Mouse (Mus musculus): Measurements from ENCODE around the gene Serpina3m. TPM values are rescaled to one million over a fixed set of nuclear protein-coding genes. Genes with fewer than 3 reads are reported as not detected.

Serpina3m gene
- polyA plus RNA-seq, 1 experiment from 2014 or later: not detected

DNA sequence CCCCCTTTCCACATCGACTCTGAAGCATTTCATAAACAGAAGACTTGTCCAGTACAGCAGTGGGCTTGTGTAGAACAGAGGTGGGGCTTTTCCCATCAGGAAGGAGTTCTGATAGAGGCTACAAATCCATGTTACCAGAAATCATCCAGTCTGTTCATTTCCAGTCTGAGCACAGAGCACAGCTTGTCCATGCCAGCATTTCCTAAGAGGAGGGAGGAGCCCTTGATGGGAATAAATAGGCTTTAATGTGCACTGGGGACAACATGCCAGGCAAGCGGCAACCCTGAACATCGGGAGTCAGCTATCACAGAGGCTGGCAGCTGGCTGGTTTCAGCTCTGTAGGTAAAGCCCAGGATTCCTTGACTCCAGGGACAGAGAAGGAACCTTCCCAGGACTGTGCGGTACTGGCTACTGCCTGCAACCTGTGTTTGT lies 68.2 kb downstream of the Serpina3m start, which contains the start of gene Serpina3n:
Gene Serpina3n, plus strand, starts transcription at position 276 of the 432 bp plus-strand sequence.
- H3K4me3 ChIP-seq: no peak within 1 kb of the TSS
- 59% methylated on average over 4 of the region's 4 CpGs for whole genome bisulfite sequencing
- H3K27ac ChIP-seq: no peak within 1 kb of the TSS
- H3K36me3 ChIP-seq: no peaks in the 10 kb centered on the region
- no peak within 1 kb of the TSS for H3K9ac ChIP-seq
- H3K4me1 ChIP-seq: no peaks in the 10 kb centered on the region
- H3K27me3 ChIP-seq: no peaks in the 10 kb centered on the region
- H3K4me2 ChIP-seq (replicated peaks): no peak within 1 kb of the TSS
- no peak for ATAC-seq (ENCODE audit: low FRiP score, low read depth)
- H3K9me3 ChIP-seq: no peaks in the 10 kb centered on the region

DNA sequence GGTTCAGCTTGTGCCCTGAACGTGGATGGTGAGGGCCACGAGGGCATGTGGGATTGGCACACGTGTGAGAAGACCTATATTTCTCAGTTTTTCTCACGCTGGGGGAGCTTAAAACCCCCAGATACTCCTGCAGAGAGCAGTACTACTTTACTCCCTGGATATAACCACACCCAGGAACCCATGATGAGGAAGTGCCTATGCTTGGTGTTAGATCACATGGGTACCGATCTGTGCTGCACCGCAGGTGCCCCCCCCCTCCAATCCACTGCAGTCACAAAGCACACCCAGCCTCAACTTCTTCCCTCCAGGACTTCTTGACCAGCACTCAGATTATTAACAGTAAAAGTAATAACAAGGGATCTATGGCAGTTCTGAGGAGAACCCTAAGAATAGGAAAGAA lies 74.2 kb downstream of the Serpina3m start:
- no peak overlapping the region for H3K4me3 ChIP-seq
- no peak overlapping the region for H3K27ac ChIP-seq
- no peak for ATAC-seq (ENCODE audit: low FRiP score, low read depth)
- no peaks in the 10 kb centered on the region for H3K9me3 ChIP-seq
- H3K4me2 ChIP-seq (replicated peaks): no peak overlapping the region
- no peak overlapping the region for H3K9ac ChIP-seq
- H3K4me1 ChIP-seq: peaks cover 6% of the 10 kb centered on the region; the same call in 1 of the 2 replicates
- WGBS: 86% methylated on average over 6 of the region's 6 CpGs
- no peaks in the 10 kb centered on the region for H3K27me3 ChIP-seq
- H3K36me3 ChIP-seq: no peaks in the 10 kb centered on the region

DNA sequence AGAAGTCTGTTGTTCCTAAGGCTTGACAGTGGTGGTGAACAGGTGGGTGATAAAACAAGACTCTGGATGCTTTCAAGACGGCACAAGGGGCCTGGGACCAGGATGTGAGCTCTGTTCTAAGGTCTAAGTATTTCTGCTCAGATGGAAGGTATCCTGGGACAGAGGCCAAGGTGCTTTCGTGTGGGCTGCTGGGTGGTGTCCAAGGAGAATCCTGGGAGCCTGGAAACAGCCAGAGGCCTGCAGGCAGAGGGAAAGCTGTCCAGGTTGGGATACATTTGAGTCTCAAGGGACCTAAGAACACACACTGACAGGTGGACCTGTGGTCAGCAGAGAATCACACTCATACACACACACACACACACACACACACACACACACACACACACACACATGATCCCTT lies 76.3 kb downstream of the Serpina3m start:
- no peaks in the 10 kb centered on the region for H3K36me3 ChIP-seq
- H3K27me3 ChIP-seq: no peaks in the 10 kb centered on the region
- no peak overlapping the region for H3K4me3 ChIP-seq
- no peaks in the 10 kb centered on the region for H3K9me3 ChIP-seq
- H3K4me1 ChIP-seq: peaks cover 6% of the 10 kb centered on the region; the same call in 1 of the 2 replicates
- H3K27ac ChIP-seq: no peak overlapping the region
- no peak for ATAC-seq (ENCODE audit: low FRiP score, low read depth)
- no peak overlapping the region for H3K4me2 ChIP-seq (replicated peaks)
- 51% methylated on average over 2 of the region's 2 CpGs for WGBS
- no peak overlapping the region for H3K9ac ChIP-seq

DNA sequence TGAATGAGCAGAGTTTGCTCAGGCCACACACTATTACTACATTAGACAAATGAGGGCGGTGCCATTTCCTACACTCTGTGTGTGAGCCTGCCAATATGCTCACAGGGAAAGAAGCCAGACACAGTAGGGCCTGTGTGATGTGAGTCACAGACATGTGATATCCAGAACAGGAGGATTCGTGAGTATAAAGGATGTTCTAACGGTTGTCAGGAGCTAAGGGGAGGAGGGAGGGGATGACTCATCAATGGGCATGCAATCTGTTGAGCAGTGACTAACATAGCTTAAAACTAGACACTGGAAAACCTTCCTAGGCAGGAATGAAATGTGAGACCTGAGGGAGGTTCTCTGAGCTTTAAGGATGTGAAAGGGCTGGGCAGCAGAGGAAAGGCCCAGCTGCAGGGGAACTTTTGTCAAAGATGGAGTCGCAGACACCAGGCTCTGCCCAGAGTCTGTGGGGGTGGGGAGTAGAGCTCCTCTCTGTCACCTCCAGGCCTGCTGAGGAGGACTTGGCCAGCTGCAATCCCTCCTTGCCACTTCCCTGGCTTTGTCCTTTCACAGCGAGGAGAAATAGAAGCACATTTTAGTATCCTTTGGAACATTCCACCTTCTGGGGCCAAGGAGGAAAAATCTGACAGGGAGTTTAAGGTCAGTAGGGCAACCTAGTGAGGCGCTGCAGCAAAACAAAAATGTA lies 77.5 kb downstream of the Serpina3m start:
- ATAC-seq (ENCODE audit: low FRiP score, low read depth): 0 out of 2 replicates have a peak, but pooled peaks have one; percentile 18
- Histone ChIP-seq H3K4me1 (peaks cover 6% of the 10 kb centered on the region; the same call in 1 of the 2 replicates), H3K9ac (peak overlapping the region; percentile 43; the same call in 1 of the 2 replicates), H3K9me3 (no peaks in the 10 kb centered on the region), H3K4me2 (replicated peaks) (no peak overlapping the region), H3K27ac (no peak overlapping the region; the same call in 1 of the 2 replicates), H3K36me3 (no peaks in the 10 kb centered on the region), H3K4me3 (no peak overlapping the region), H3K27me3 (no peaks in the 10 kb centered on the region; the same call in 1 of the 2 replicates)
- WGBS: 49% methylated on average over 6 of the region's 6 CpGs

DNA sequence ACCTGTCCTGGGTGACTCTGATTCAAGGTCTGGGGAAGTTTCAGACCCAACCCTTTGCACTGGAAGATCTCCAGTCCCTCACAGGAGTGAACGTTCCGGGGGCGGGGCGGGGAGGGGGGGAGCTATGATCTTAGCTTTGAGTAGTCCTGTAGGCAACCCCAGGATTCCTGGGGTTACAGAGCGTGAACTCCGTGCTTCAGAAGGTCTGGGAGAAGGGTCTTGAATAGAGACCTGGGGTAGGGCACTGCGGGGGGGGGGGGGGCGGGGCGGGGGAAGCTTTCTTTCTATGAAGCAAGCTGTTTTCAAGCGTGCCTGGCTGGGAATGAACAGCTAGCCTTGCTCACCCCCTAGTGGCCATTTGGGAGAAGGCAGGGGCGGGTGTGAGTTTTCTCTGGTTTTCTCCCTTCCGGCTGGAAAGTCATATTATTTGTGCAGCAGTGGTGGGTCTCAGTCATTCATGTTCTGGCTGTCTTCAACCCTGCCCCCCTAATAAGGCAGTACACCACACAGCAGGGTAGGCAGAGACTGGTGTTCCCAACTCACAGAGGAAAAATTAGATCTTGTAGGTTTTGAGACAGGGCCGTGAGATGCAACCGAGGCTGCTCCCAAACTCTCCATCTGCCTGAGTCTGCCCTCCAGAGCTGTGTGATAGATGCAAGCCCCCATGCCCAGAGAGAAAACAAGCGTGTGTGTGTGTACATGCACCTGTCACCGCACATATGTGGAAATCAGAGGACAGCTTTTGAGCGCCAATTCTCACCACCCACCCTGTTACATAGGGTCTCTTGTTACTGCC lies 80.3 kb downstream of the Serpina3m start:
- H3K36me3 ChIP-seq: no peaks in the 10 kb centered on the region
- H3K4me2 ChIP-seq (replicated peaks): peak overlapping the region; percentile 59
- 16% methylated on average over 17 of the region's 17 CpGs for WGBS
- H3K4me3 ChIP-seq: peak overlapping the region; percentile 27
- no peak overlapping the region for H3K27ac ChIP-seq
- 0 out of 2 replicates have a peak overlapping the region, but pooled peaks have one; percentile 19 for H3K9ac ChIP-seq
- ATAC-seq (ENCODE audit: low FRiP score, low read depth): peak; percentile 48; the same call in 1 of the 2 replicates
- no peaks in the 10 kb centered on the region; the same call in 1 of the 2 replicates for H3K27me3 ChIP-seq
- no peaks in the 10 kb centered on the region for H3K9me3 ChIP-seq
- peaks cover 17% of the 10 kb centered on the region for H3K4me1 ChIP-seq

DNA sequence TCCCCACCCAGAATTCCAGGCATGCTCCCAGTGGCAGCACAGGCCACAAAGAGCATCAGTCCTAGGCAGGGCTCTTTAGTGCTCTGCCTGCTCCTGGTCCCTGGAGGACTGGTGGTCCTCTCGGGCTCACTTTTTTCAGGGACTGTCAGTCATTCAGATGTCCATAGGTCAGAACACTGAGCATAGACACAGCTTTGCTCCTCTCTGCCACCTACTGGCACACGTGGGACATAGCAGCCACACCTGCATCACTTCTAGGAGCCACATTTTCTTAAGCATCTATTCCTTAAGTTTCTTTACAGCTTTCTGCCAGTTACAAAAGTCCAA lies 80.8 kb downstream of the Serpina3m start:
- 14% methylated on average over 2 of the region's 2 CpGs for WGBS
- Histone ChIP-seq H3K9me3 (no peaks in the 10 kb centered on the region), H3K27me3 (no peaks in the 10 kb centered on the region; the same call in 1 of the 2 replicates), H3K36me3 (no peaks in the 10 kb centered on the region), H3K27ac (no peak overlapping the region), H3K4me2 (replicated peaks) (no peak overlapping the region), H3K4me1 (peaks cover 17% of the 10 kb centered on the region), H3K9ac (no peak overlapping the region), H3K4me3 (no peak overlapping the region)
- no peak for ATAC-seq (ENCODE audit: low FRiP score, low read depth)

DNA sequence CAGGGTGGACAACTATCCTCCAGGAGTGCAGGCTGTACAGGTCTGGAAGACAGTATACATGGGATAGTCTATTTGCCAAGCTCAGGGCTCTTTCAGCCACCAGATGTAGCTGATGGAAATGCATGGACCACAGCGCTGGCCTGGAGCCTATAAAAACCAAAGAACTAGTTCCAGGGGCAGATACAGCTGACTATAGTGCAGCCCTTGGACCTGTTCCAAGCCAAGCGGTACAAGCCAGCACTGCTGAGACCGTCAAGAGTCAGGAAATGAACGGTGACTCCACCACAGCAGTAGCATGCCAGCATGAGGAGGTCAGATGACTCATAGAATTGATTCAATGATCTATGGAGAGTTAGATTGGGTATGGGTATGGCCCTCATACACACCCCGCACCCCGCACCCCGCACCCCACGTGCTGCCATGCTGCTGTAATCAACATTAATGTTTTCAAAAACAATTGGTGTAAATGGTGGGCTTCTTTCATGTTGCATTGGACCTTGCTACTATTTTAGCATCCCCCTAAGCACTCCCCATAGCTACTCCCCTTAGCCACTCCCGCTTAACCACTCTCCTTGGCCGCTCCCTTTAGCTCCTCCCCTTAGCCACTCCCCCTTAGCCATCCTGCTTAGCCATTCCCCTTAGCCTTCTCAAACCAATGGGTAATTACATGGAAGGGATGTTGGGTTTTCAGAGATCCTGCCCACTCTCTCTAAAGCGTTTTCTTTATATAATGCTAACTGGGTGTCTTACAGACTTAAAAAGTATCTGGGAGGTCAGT lies 84.5 kb downstream of the Serpina3m start:
- WGBS: 60% methylated on average over 11 of the region's 11 CpGs
- peaks cover 9% of the 10 kb centered on the region; the same call in 1 of the 2 replicates for H3K27me3 ChIP-seq
- H3K4me3 ChIP-seq: no peak overlapping the region
- no peak overlapping the region for H3K9ac ChIP-seq
- no peak overlapping the region for H3K27ac ChIP-seq
- H3K4me1 ChIP-seq: peaks cover 11% of the 10 kb centered on the region
- no peak overlapping the region for H3K4me2 ChIP-seq (replicated peaks)
- no peaks in the 10 kb centered on the region for H3K9me3 ChIP-seq
- ATAC-seq (ENCODE audit: low FRiP score, low read depth): peak; percentile 38; the same call in 1 of the 2 replicates
- no peaks in the 10 kb centered on the region for H3K36me3 ChIP-seq

DNA sequence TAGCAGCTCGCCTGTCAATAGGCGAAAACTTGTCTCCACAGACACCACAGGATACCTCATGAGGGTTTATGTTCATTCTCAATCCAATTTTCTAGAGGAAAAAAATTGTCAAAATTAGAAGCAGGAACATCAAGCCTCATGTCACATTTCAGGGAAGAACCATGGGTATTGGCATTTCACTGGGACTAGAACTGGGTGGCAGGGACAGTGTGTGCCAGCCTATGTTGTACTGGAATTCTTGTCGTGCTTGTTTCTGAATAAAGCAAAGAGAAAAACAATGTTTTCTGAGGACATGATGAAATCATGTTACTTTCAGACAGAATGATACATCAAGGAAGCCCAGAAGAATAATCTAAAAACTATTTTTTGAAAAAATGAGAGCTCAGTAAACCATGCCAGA lies 87.3 kb downstream of the Serpina3m start:
- Histone ChIP-seq H3K27me3 (peaks cover 9% of the 10 kb centered on the region; the same call in 1 of the 2 replicates), H3K36me3 (no peaks in the 10 kb centered on the region), H3K9ac (no peak overlapping the region), H3K4me1 (peaks cover 11% of the 10 kb centered on the region), H3K4me2 (replicated peaks) (no peak overlapping the region), H3K4me3 (no peak overlapping the region), H3K27ac (no peak overlapping the region), H3K9me3 (no peaks in the 10 kb centered on the region)
- ATAC-seq (ENCODE audit: low FRiP score, low read depth): no peak
- WGBS: 69% methylated on average over 3 of the region's 3 CpGs

DNA sequence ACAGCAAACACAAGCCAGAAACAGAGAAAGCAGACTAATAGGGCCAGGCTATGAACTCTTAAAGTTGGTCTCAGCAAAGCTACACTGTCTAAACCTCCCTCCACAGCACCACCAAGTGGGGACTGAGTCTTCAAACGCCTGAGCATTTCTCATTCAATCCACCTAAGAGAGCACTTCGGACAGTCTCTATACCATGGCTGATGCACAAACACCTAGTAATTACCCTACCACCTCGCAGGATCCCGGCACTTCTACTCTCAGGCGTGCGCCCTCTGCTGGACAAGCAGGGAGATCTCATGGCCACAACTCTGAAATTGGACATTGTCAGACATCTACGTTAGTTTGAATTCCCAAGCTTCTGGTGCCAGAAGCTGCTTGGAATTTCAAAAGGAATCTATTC lies 88.6 kb downstream of the Serpina3m start:
- H3K36me3 ChIP-seq: no peaks in the 10 kb centered on the region
- H3K9ac ChIP-seq: no peak overlapping the region
- H3K27me3 ChIP-seq: peaks cover 9% of the 10 kb centered on the region; the same call in 1 of the 2 replicates
- H3K4me1 ChIP-seq: peaks cover 9% of the 10 kb centered on the region
- peak; percentile 49; the same call in 1 of the 2 replicates for ATAC-seq (ENCODE audit: low FRiP score, low read depth)
- 6% methylated on average over 7 of the region's 7 CpGs for WGBS
- no peaks in the 10 kb centered on the region for H3K9me3 ChIP-seq
- H3K27ac ChIP-seq: no peak overlapping the region
- H3K4me2 ChIP-seq (replicated peaks): no peak overlapping the region
- no peak overlapping the region for H3K4me3 ChIP-seq

DNA sequence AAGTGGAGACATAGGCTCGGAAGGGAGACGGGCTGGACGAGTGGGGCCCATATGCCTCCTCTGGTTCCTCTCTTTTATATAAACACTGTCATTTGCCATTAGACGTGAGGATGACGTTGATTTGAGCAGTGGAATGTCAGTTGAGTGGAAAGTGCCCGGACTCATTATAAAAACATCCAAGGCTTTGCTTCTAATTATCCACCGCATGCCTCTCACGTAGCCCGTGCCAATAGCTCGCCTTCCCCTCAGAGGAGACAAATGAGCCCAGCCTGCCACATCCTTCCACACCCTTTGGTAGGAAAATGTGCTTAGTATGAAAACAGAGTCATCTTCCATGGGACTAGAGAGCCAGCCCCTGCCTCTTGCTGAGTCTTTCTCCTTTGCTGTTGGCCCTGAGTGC lies 93.1 kb downstream of the Serpina3m start:
- Histone ChIP-seq H3K27ac (no peak overlapping the region), H3K9me3 (0 out of 2 replicates have a peak, but pooled peaks cover 3% of the 10 kb centered on the region), H3K27me3 (peaks cover 11% of the 10 kb centered on the region; the same call in 1 of the 2 replicates), H3K4me2 (replicated peaks) (no peak overlapping the region), H3K4me1 (no peaks in the 10 kb centered on the region), H3K9ac (no peak overlapping the region), H3K4me3 (no peak overlapping the region), H3K36me3 (no peaks in the 10 kb centered on the region)
- WGBS: 61% methylated on average over 10 of the region's 10 CpGs
- ATAC-seq (ENCODE audit: low FRiP score, low read depth): no peak

DNA sequence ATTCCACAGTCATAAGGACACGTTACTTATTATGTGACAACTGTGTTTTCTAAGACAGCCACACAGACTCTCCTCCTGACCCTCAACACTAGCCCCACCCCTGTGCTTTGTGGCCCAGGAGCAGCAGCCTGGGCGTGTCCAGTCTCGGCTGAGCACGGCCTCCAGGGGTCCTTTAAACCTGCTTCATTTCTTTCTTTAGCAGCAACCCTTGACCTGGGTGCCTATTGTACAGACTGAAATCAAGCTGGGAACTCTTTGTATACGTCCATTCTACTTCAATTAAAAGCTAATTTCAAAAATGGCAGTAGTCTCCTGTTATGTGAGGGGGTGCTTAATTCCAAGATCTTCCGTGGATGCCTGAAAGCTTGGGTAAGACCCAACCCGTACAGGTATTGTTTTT lies 94.9 kb downstream of the Serpina3m start:
- Histone ChIP-seq H3K9me3 (0 out of 2 replicates have a peak, but pooled peaks cover 3% of the 10 kb centered on the region), H3K4me3 (no peak overlapping the region), H3K27me3 (peaks cover 13% of the 10 kb centered on the region; the same call in 1 of the 2 replicates), H3K36me3 (no peaks in the 10 kb centered on the region), H3K9ac (no peak overlapping the region), H3K4me1 (no peaks in the 10 kb centered on the region), H3K4me2 (replicated peaks) (no peak overlapping the region), H3K27ac (no peak overlapping the region)
- WGBS: 52% methylated on average over 7 of the region's 7 CpGs
- no peak for ATAC-seq (ENCODE audit: low FRiP score, low read depth)
